Mouse (Mus musculus) E14TG2a.4 (cell line): ENCODE measurements around the gene Foxp1.

ENCODE experiments used
- H3K27me3 ChIP-seq: 2 replicates; pipeline ENCODE4 v1.6.1; 2014; ENCODE audit warnings: low read length, control low read depth; ENCODE audit not compliant: insufficient read depth
- H3K36me3 ChIP-seq: 2 replicates; pipeline ENCODE4 v1.6.1; 2014; ENCODE audit warnings: low read length, control low read depth; ENCODE audit not compliant: insufficient read depth
- H3K4me1 ChIP-seq: replicated peaks from 2 replicates; pipeline ENCODE4 v1.6.1; 2014; ENCODE audit warnings: low read depth, low read length, control low read depth
- H3K4me3 ChIP-seq: replicated peaks from 2 replicates; pipeline ENCODE4 v1.5.1; 2014; ENCODE audit warnings: mild to moderate bottlenecking, low read length
- H3K9me3 ChIP-seq: 2 replicates; pipeline ENCODE4 v1.6.1; 2014; ENCODE audit warnings: low read length, control low read depth
- CTCF ChIP-seq: conservative IDR thresholded peaks from 2 replicates; pipeline ENCODE4 v1.5.1; 2014; ENCODE audit warnings: low read length
- NANOG ChIP-seq: IDR thresholded peaks from 2 replicates; pipeline ENCODE4 v1.6.1; 2014; ENCODE audit warnings: borderline replicate concordance, low read length, mixed read lengths
- POU5F1 ChIP-seq: IDR thresholded peaks from 2 replicates; pipeline ENCODE4 v1.6.1; 2014; ENCODE audit warnings: low read length, borderline replicate concordance

Foxp1 gene

GRCm38 (mm10) chr6:99228336-99228870 lies 294.1 kb downstream of the Foxp1 start:
- Histone ChIP-seq H3K36me3 (no peaks in the 10 kb centered on the region), H3K27me3 (peaks cover 6% of the 10 kb centered on the region), H3K4me1 (peaks cover 9% of the 10 kb centered on the region; the same call in 1 of the 2 replicates), H3K9me3 (no peaks in the 10 kb centered on the region), H3K4me3 (no peak overlapping the region)
- no peak for TF ChIP-seq CTCF
- no peak for TF ChIP-seq POU5F1
- TF ChIP-seq NANOG, result no peak

DNA sequence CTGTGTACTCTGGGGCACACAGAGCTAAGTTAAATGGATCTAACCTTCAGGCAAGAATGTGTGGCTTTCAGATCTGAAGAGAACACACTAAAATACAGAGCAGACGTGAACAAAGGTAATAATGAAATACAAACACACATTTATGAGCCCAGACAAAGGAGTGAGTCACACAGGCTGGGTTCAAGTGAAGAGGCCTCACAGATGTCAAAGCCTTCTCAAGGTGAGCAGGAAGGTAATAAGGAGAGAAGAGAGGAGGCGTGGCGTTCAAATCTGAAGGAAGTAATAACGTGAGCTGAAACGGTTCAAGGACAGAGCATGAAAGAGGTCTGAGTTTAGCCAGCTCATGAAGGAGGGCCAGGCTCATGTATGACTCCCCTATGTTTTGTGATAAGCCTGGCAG lies 301.4 kb downstream of the Foxp1 start:
- no peaks in the 10 kb centered on the region for H3K27me3 ChIP-seq
- H3K4me1 ChIP-seq, result no peaks in the 10 kb centered on the region
- H3K36me3 ChIP-seq, result no peaks in the 10 kb centered on the region
- TF ChIP-seq NANOG (no peak), POU5F1 (no peak), CTCF (no peak)
- H3K4me3 ChIP-seq, result no peak overlapping the region
- no peaks in the 10 kb centered on the region for H3K9me3 ChIP-seq

- Histone ChIP-seq H3K9me3 (no peaks in the 10 kb centered on the region), H3K27me3 (no peaks in the 10 kb centered on the region), H3K4me3 (no peak overlapping the region), H3K4me1 (no peaks in the 10 kb centered on the region), H3K36me3 (no peaks in the 10 kb centered on the region)
- TF ChIP-seq NANOG (no peak), POU5F1 (no peak), CTCF (no peak)
Observed at GRCm38 (mm10) chr6:99220472-99220871, 302.0 kb downstream of the Foxp1 start.

- Histone ChIP-seq H3K4me3 (no peak overlapping the region), H3K4me1 (no peaks in the 10 kb centered on the region), H3K9me3 (no peaks in the 10 kb centered on the region), H3K36me3 (no peaks in the 10 kb centered on the region), H3K27me3 (no peaks in the 10 kb centered on the region)
- TF ChIP-seq POU5F1 (no peak), CTCF (no peak), NANOG (no peak)
Observed at GRCm38 (mm10) chr6:99217846-99218245, 304.7 kb downstream of the Foxp1 start.

GRCm38 (mm10) chr6:99217155-99217554 lies 305.4 kb downstream of the Foxp1 start:
- Histone ChIP-seq H3K4me3 (no peak overlapping the region), H3K9me3 (no peaks in the 10 kb centered on the region), H3K36me3 (no peaks in the 10 kb centered on the region), H3K4me1 (no peaks in the 10 kb centered on the region), H3K27me3 (no peaks in the 10 kb centered on the region)
- no peak for TF ChIP-seq POU5F1
- no peak for TF ChIP-seq NANOG
- TF ChIP-seq CTCF, result no peak

- Histone ChIP-seq H3K9me3 (no peaks in the 10 kb centered on the region), H3K4me3 (no peak overlapping the region), H3K27me3 (no peaks in the 10 kb centered on the region), H3K36me3 (no peaks in the 10 kb centered on the region), H3K4me1 (no peaks in the 10 kb centered on the region)
- TF ChIP-seq CTCF (no peak), NANOG (no peak), POU5F1 (no peak)
Observed at GRCm38 (mm10) chr6:99212461-99212860, 310.1 kb downstream of the Foxp1 start.

DNA sequence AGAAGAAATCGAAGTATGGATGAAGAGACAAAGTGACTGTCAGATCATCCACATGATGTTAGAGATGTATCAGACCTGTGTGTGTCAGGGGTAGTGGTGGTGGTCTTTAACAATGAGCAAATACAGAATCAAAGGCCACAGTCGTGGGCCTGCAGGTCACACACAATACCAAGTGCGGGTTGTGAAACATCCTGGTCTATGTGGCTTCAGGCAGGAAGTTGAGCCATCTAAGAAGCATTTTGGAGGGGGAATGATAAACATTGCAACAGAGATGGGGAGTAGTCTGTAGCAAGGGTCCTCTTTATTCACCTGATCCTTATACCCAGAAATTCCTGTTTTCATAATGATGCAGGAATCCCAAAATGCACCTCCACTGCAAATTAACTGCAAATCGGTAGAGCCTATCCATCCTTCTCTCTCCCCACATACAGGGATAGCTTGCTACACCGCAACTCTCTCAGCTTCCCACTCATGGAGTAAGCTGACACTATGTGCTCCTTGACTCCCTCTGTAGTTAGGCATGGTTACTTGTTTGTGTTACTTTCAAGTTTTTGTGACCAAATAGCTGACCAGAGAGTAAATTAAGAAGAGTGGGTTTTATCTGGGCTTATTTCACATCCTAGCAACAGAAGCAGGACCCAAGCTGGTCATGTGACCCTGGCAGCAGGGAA lies 310.7 kb downstream of the Foxp1 start:
- Histone ChIP-seq H3K9me3 (no peaks in the 10 kb centered on the region), H3K4me3 (no peak overlapping the region), H3K4me1 (no peaks in the 10 kb centered on the region), H3K27me3 (no peaks in the 10 kb centered on the region), H3K36me3 (no peaks in the 10 kb centered on the region)
- TF ChIP-seq CTCF (no peak), NANOG (no peak), POU5F1 (no peak)

DNA sequence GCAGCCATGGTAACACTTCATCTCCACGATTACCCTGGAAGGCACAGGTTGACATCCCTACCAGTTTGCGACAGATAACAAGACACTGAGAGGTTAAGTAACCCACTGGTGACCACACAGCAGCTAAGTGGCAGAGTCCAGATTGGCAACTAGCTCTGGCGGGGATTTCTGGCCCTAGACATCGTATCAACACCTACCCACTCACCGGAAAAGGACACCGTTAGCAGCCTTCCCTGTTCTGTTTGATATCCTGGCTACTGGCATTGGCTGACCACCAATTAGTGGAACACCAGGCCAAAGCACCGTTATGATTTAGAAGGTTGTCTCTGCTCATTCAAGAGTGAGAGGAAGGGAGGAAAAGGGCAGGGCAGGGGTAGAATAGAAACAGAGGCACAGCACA lies 312.4 kb downstream of the Foxp1 start:
- H3K9me3 ChIP-seq, result no peaks in the 10 kb centered on the region
- no peak overlapping the region for H3K4me3 ChIP-seq
- no peak for TF ChIP-seq POU5F1
- TF ChIP-seq CTCF, result no peak
- TF ChIP-seq NANOG, result no peak
- H3K36me3 ChIP-seq, result no peaks in the 10 kb centered on the region
- H3K27me3 ChIP-seq, result no peaks in the 10 kb centered on the region
- H3K4me1 ChIP-seq, result peaks cover 9% of the 10 kb centered on the region; the same call in 1 of the 2 replicates

DNA sequence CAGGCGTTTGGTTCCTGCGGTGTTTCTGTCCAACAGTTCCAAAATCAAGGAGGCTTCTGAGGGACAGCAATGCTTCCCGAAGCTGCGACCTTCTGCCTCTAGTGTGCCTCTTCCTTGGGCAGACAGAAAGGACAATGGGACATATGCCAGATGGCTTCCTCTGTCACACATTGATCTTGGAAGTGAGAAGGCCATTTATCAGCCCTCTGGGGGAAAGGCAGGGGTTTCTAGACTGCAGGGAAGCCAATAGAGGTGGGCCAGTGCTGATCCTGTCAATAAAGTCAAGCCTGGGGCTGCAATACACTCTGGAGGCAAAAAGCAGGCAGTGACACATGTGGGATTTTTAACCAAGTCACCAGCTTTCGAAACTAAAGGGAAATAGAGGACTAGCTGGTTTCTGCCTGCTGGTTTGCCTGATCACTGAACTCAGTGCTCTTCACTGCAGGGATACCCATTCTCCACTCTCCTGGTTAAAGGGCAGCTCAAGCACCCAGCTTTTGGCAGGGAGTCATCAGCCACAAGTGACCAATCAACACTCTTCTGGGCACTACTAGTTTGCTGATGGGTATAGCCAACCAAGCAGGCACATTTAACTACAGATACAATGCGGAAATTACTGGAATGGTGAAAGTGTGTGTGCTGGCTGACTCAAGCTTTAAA lies 315.2 kb downstream of the Foxp1 start:
- Histone ChIP-seq H3K4me1 (peaks cover 33% of the 10 kb centered on the region), H3K4me3 (no peak overlapping the region), H3K36me3 (no peaks in the 10 kb centered on the region), H3K9me3 (no peaks in the 10 kb centered on the region), H3K27me3 (no peaks in the 10 kb centered on the region)
- TF ChIP-seq CTCF, result no peak
- no peak for TF ChIP-seq NANOG
- no peak for TF ChIP-seq POU5F1
